Mouse (Mus musculus): ENCODE results near the gene Med12. TPM values are rescaled to one million over a fixed set of nuclear protein-coding genes. Genes with fewer than 3 reads are reported as not detected.
A peak's percentile ranks its signal among the peaks of the same experiment; 100 is the strongest.

Gene Med12
- total and polyA plus RNA-seq, 2 experiments from 2014 or later = 18.2 to 39.5 TPM

DNA sequence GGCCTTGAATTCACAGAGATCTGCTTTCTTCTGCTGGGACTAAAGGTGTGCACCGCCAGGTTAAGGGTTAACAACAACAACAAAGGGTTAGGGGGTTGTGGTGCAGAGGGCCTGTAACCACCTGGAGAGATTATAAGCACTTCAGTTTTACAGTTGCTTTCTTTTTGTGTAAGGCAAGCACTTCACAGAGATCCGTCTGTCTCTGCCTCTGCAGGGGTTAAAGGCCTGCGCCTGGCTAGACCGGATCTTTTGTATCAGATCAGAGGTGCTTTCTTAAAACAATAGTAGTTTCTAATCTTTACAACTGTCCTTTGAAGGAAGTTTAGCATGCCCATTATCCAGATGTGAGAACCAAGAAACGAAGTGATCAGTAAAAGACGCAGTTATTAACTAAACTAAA is 420 bp upstream of the Med12 start:
- H3K4me1 ChIP-seq (ENCODE audit: insufficient read depth, low read length) = no peaks in the 10 kb centered on the region
- peak overlapping the region; percentile 50 for H3K4me2 ChIP-seq (ENCODE audit: low read depth, low read length, poor library complexity, severe bottlenecking)
- 0 out of 2 replicates have a peak overlapping the region, but pooled peaks have one; percentile 54 for H3K9ac ChIP-seq (replicated peaks; ENCODE audit: low read length, poor library complexity, severe bottlenecking)
- H3K4me3 ChIP-seq (ENCODE audit: low read depth, low read length) = peak overlapping the region; percentile 46
- peak overlapping the region; percentile 68; the same call in 1 of the 2 replicates for H3K27ac ChIP-seq (ENCODE audit: low read depth, low read length)
- no peaks in the 10 kb centered on the region for H3K27me3 ChIP-seq (ENCODE audit: insufficient read depth, low read length)
- DNase-seq (ENCODE audit: low spot score) (no peak), ATAC-seq (ENCODE audit: low FRiP score) (peak; percentile 11; the same call in 1 of the 2 replicates)
- WGBS = 24% methylated on average over 6 of the region's 6 CpGs
- H3K36me3 ChIP-seq (ENCODE audit: insufficient read depth, low read length) = no peaks in the 10 kb centered on the region; the same call in 1 of the 2 replicates
- no peak for TF ChIP-seq CTCF (IDR thresholded peaks at IDR 0.05)
- H3K9me3 ChIP-seq (ENCODE audit: low read length) = no peaks in the 10 kb centered on the region

DNA sequence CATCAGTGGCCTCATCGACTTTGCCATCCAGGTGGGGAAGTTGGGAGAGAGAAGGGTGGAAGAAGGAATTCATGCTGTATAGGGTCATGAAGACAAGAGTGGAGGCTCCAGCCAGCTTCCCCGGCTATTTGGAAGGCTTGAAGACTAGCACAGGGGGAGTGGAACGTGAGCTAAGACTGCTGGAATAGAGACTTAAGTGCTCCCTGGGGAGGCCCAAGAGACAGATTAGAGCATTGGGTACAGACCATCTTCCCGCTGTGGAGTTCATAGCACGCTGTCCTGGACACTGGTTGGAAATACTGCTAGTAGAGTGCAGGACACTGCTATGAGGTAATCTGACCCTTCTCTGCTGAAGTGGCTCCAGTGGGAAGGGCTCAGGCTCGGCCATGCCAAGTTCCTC is 9.0 kb downstream of the Med12 start:
- Histone ChIP-seq H3K27ac (ENCODE audit: low read depth, low read length) (no peak overlapping the region), H3K4me1 (ENCODE audit: insufficient read depth, low read length) (no peaks in the 10 kb centered on the region), H3K9ac (replicated peaks; ENCODE audit: low read length, poor library complexity, severe bottlenecking) (no peak overlapping the region), H3K36me3 (ENCODE audit: insufficient read depth, low read length) (peaks cover 15% of the 10 kb centered on the region), H3K27me3 (ENCODE audit: insufficient read depth, low read length) (no peaks in the 10 kb centered on the region), H3K4me2 (ENCODE audit: low read depth, low read length, poor library complexity, severe bottlenecking) (no peak overlapping the region), H3K9me3 (ENCODE audit: low read length) (no peaks in the 10 kb centered on the region), H3K4me3 (ENCODE audit: low read depth, low read length) (no peak overlapping the region)
- no peak for ATAC-seq (ENCODE audit: low FRiP score)
- WGBS = 82% methylated on average over 6 of the region's 6 CpGs
- TF ChIP-seq CTCF (IDR thresholded peaks at IDR 0.05) = no peak
- no peak for DNase-seq (ENCODE audit: low spot score)

DNA sequence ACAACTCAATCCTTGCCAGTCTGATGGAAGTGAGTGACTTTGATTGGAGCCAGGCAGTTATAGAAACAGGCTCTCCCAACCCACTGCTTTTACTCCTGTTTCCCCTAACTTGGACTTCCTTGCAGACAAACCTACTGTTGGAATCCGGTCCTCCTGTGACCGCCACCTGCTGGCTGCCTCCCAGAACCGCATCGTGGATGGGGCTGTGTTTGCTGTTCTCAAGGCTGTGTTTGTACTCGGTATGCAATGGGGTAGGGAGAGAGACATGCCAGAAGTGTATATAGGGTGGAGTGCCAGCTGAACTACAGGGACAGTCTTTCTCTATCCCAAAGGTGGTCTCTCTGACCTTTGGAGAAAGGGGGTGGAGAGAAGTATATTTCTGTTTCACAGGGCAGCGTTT is 11.7 kb downstream of the Med12 start:
- DNase-seq (ENCODE audit: low spot score) (peak; percentile 44), ATAC-seq (ENCODE audit: low FRiP score) (peak; percentile 47; the same call in 1 of the 2 replicates)
- Histone ChIP-seq H3K4me1 (ENCODE audit: insufficient read depth, low read length) (no peaks in the 10 kb centered on the region), H3K9me3 (ENCODE audit: low read length) (no peaks in the 10 kb centered on the region), H3K27ac (ENCODE audit: low read depth, low read length) (no peak overlapping the region), H3K9ac (replicated peaks; ENCODE audit: low read length, poor library complexity, severe bottlenecking) (no peak overlapping the region), H3K4me2 (ENCODE audit: low read depth, low read length, poor library complexity, severe bottlenecking) (no peak overlapping the region), H3K27me3 (ENCODE audit: insufficient read depth, low read length) (no peaks in the 10 kb centered on the region), H3K36me3 (ENCODE audit: insufficient read depth, low read length) (peaks cover 22% of the 10 kb centered on the region), H3K4me3 (ENCODE audit: low read depth, low read length) (no peak overlapping the region)
- TF ChIP-seq CTCF (IDR thresholded peaks at IDR 0.05) = peak; percentile 81
- WGBS = 31% methylated on average over 6 of the region's 6 CpGs

DNA sequence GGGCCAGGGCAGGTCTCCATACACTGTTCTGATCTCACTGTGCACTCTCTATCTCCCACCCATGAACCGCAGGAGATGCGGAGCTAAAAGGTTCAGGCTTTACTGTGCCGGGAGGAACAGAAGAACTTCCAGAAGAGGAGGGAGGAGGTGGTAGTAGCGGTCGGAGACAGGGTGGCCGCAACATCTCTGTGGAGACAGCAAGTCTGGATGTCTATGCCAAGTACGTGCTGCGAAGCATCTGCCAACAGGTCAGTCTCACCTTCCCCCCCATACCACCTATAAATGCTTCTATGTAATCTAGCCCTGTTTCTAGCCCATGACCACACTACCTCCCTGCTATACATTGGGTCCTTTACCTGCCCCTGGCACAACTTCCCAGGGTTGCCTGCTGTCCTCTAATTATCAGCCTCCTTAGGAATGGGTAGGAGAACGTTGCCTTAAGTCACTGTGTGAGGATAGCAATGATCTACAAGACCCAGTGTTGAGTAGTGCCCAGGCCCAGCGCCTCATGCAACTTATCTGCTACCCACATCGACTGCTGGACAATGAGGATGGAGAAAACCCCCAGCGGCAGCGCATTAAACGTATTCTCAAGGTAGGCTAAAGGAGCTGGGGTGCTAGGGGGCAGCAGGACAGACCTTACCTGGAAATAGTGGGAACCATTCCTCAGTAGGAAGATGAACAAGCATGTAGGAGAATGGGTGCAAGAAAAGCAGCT is 12.3 kb downstream of the Med12 start:
- ATAC-seq (ENCODE audit: low FRiP score) (no peak), DNase-seq (ENCODE audit: low spot score) (no peak)

DNA sequence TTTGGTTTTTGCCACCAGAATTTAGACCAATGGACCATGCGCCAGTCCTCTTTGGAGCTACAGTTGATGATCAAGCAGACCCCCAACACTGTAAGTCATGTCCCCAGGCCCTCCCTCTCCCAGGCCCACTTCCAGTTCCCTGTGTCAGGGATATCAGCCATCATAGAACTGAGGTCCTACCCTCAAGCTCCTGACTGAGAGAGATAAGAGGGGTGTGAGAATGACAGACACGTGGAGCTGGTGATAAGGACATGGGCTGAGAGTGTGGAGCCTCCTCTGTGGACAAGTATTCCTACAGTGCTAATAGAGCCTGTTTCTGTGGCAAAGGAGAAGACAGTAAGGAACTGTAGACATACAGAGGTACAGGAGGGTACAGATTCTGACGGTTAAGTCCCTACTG is 13.7 kb downstream of the Med12 start:
- Histone ChIP-seq H3K36me3 (ENCODE audit: insufficient read depth, low read length) (peaks cover 20% of the 10 kb centered on the region), H3K4me2 (ENCODE audit: low read depth, low read length, poor library complexity, severe bottlenecking) (no peak overlapping the region), H3K27ac (ENCODE audit: low read depth, low read length) (no peak overlapping the region), H3K4me1 (ENCODE audit: insufficient read depth, low read length) (no peaks in the 10 kb centered on the region), H3K9me3 (ENCODE audit: low read length) (no peaks in the 10 kb centered on the region), H3K9ac (replicated peaks; ENCODE audit: low read length, poor library complexity, severe bottlenecking) (no peak overlapping the region), H3K27me3 (ENCODE audit: insufficient read depth, low read length) (no peaks in the 10 kb centered on the region), H3K4me3 (ENCODE audit: low read depth, low read length) (no peak overlapping the region)
- no peak for TF ChIP-seq CTCF (IDR thresholded peaks at IDR 0.05)
- DNase-seq (ENCODE audit: low spot score) (no peak), ATAC-seq (ENCODE audit: low FRiP score) (no peak)
- WGBS = 98% methylated on average over 3 of the region's 3 CpGs

More for the DNA sequence above, 12.3 kb downstream of the Med12 start:
- Histone ChIP-seq H3K27ac (ENCODE audit: low read depth, low read length) (no peak overlapping the region), H3K27me3 (ENCODE audit: insufficient read depth, low read length) (no peaks in the 10 kb centered on the region), H3K4me3 (ENCODE audit: low read depth, low read length) (no peak overlapping the region), H3K36me3 (ENCODE audit: insufficient read depth, low read length) (peaks cover 21% of the 10 kb centered on the region), H3K9ac (replicated peaks; ENCODE audit: low read length, poor library complexity, severe bottlenecking) (no peak overlapping the region), H3K4me1 (ENCODE audit: insufficient read depth, low read length) (no peaks in the 10 kb centered on the region), H3K4me2 (ENCODE audit: low read depth, low read length, poor library complexity, severe bottlenecking) (no peak overlapping the region), H3K9me3 (ENCODE audit: low read length) (no peaks in the 10 kb centered on the region)
- WGBS = 94% methylated on average over 11 of the region's 14 CpGs
- no peak for TF ChIP-seq CTCF (IDR thresholded peaks at IDR 0.05)

DNA sequence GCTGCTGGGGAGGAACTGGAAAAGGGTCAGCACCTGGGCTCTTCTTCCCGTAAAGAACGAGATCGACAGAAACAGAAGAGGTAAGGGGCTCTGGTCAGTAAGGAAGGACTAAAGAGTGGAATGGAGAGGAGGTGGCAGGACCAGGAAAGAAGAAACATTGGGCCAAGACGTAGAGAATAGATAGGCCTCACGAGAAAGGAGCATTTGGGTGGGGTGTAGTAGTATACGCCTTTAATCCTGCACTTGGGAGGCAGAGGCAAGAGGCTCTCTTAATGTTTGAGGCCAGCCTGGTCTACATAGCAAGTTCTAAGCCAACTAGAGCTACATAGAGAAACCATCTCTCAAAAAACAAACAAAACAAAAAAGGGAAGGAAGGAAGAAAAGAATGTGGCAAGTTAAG is 14.6 kb downstream of the Med12 start:
- WGBS = 88% methylated on average over 6 of the region's 6 CpGs
- Histone ChIP-seq H3K9me3 (ENCODE audit: low read length) (no peaks in the 10 kb centered on the region), H3K9ac (replicated peaks; ENCODE audit: low read length, poor library complexity, severe bottlenecking) (no peak overlapping the region), H3K36me3 (ENCODE audit: insufficient read depth, low read length) (peaks cover 22% of the 10 kb centered on the region), H3K27me3 (ENCODE audit: insufficient read depth, low read length) (no peaks in the 10 kb centered on the region), H3K27ac (ENCODE audit: low read depth, low read length) (no peak overlapping the region), H3K4me3 (ENCODE audit: low read depth, low read length) (no peak overlapping the region), H3K4me2 (ENCODE audit: low read depth, low read length, poor library complexity, severe bottlenecking) (no peak overlapping the region), H3K4me1 (ENCODE audit: insufficient read depth, low read length) (no peaks in the 10 kb centered on the region)
- ATAC-seq (ENCODE audit: low FRiP score) (no peak), DNase-seq (ENCODE audit: low spot score) (no peak)
- no peak for TF ChIP-seq CTCF (IDR thresholded peaks at IDR 0.05)

Data from midbrain, postnatal 0 days (tissue).